Mouse (Mus musculus): ENCODE results near the gene Rab5c. TPM values are rescaled to one million over a fixed set of nuclear protein-coding genes. Genes with fewer than 3 reads are reported as not detected.

Gene Rab5c
- polyA plus RNA-seq, 1 experiment from 2014 or later: 83.6 TPM

DNA sequence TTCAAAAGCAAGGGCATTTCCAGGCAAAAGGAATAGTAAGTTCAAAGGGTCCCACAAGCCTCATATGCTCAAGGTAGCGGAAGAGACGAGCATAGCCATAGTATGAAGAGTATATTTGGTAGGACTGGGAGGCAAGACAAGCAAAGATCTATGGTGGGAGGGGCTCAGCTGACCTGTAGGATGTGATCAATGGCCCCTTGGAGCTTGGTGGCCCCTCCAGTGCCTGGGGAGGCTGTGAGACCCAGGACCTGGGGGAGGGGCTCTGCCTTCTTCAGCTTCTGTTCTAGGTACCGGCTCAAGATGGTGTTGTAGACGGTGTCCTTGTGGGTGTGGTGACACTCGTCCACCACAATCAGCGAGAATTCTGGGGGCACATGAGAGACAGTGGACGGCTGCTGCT is 35.1 kb downstream of the Rab5c start:
- Histone ChIP-seq H3K36me3 (ENCODE audit: control insufficient read depth, insufficient read depth, low read length) (peaks cover 6% of the 10 kb centered on the region; the same call in 1 of the 2 replicates), H3K27ac (ENCODE audit: low read depth, low read length) (no peak overlapping the region), H3K4me2 (no peak overlapping the region), H3K9ac (ENCODE audit: low read length) (no peak overlapping the region), H3K4me3 (ENCODE audit: low read depth, low read length) (no peak overlapping the region), H3K4me1 (ENCODE audit: control insufficient read depth, insufficient read depth, low read length) (no peaks in the 10 kb centered on the region), H3K9me3 (ENCODE audit: control insufficient read depth, low read length) (no peaks in the 10 kb centered on the region), H3K27me3 (ENCODE audit: control insufficient read depth, insufficient read depth, low read length) (no peaks in the 10 kb centered on the region)
- 43% methylated on average over 7 of the region's 7 CpGs for WGBS
- ATAC-seq (ENCODE audit: low FRiP score): no peak
- no peak for DNase-seq (ENCODE audit: low spot score, missing footprints)

DNA sequence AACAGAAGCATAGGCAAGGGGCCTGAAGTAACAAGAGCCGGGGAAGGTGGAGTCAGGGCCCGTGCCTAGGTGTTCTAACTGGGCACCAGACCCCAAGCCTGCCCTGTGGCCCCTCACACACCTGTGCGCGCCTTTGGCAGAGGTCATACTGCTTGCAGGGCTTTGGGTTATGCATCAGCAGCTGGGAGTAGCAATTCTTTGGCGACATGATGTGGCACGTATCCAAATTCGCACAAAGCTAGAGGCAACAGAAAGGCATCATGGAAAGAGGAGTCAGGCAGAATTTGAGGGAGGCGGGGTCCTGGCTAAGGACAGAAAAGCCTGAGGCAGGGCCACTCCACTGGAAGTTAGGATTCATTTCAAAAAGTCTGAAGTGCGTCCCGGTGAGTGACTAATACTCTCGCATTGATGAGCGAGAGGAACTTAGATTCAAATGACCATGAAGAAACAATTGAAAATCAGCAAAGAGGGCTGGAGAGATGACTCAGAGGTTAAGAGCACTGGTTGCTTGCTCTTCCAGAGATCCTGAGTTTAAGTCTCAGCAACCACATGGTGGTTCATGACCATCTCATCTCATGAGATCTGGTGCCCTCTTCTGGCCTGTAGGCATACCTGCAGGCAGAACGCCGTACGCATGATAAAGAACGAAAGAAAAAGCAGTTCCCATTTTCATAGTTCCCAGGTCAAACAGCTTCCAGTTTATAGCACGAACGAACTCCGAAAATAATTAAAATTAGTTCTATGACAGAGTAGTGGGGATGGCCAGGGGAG is 35.7 kb downstream of the Rab5c start:
- Histone ChIP-seq H3K4me2 (no peak overlapping the region), H3K9me3 (ENCODE audit: control insufficient read depth, low read length) (no peaks in the 10 kb centered on the region), H3K4me3 (ENCODE audit: low read depth, low read length) (no peak overlapping the region), H3K9ac (ENCODE audit: low read length) (no peak overlapping the region), H3K4me1 (ENCODE audit: control insufficient read depth, insufficient read depth, low read length) (no peaks in the 10 kb centered on the region), H3K27me3 (ENCODE audit: control insufficient read depth, insufficient read depth, low read length) (no peaks in the 10 kb centered on the region), H3K36me3 (ENCODE audit: control insufficient read depth, insufficient read depth, low read length) (peaks cover 6% of the 10 kb centered on the region; the same call in 1 of the 2 replicates), H3K27ac (ENCODE audit: low read depth, low read length) (no peak overlapping the region)
- ATAC-seq (ENCODE audit: low FRiP score): no peak
- DNase-seq (ENCODE audit: low spot score, missing footprints): peak; percentile 91
- WGBS: 38% methylated on average over 19 of the region's 19 CpGs

DNA sequence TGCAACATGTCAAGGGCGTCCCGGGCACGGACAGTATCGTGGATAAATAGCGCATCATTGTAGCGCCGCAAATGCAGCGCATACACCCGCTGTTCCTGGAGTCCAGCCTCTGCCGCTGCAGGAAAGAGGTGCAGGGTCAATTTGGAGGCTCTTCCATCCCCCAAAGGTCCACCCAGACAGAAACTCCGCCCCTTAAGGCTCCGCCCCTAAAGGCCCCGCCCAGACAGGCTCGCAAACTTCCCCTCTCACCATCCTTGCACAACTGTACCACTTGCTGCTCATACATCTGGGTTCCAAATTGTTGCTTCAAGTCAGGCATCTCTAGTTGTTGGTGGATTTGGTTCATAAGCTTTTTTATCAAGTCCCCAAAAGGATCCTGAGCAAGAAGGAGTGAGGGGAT is 36.7 kb downstream of the Rab5c start:
- ATAC-seq (ENCODE audit: low FRiP score) (no peak), DNase-seq (ENCODE audit: low spot score, missing footprints) (peak; percentile 85)
- no peaks in the 10 kb centered on the region for H3K27me3 ChIP-seq (ENCODE audit: control insufficient read depth, insufficient read depth, low read length)
- H3K36me3 ChIP-seq (ENCODE audit: control insufficient read depth, insufficient read depth, low read length): peaks cover 6% of the 10 kb centered on the region; the same call in 1 of the 2 replicates
- WGBS: 4% methylated on average over 14 of the region's 14 CpGs
- H3K9me3 ChIP-seq (ENCODE audit: control insufficient read depth, low read length): no peaks in the 10 kb centered on the region
- peak overlapping the region; percentile 11 for H3K4me2 ChIP-seq
- H3K4me3 ChIP-seq (ENCODE audit: low read depth, low read length): no peak overlapping the region
- no peak overlapping the region for H3K27ac ChIP-seq (ENCODE audit: low read depth, low read length)
- H3K9ac ChIP-seq (ENCODE audit: low read length): no peak overlapping the region
- no peaks in the 10 kb centered on the region for H3K4me1 ChIP-seq (ENCODE audit: control insufficient read depth, insufficient read depth, low read length)

DNA sequence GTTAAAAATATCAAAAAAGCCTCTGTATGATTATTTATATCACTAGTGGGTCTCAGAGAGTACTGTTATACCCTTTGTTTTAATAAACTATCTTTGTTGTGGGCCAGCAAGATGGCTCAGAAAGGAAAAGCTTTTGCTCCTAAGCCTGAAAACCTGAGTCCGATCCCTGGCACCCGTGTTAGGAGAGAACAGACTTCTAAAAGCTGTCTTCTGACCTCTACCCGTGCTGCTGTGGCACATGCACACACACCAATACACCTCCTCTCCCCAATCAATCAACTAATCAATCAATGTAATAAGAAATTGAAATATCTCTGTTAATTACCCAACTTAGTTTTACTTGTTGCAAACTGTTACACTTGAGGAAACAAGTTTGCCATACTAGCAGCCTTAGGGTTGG is 37.3 kb downstream of the Rab5c start:
- Histone ChIP-seq H3K9me3 (ENCODE audit: control insufficient read depth, low read length) (no peaks in the 10 kb centered on the region), H3K4me1 (ENCODE audit: control insufficient read depth, insufficient read depth, low read length) (no peaks in the 10 kb centered on the region), H3K4me2 (no peak overlapping the region), H3K27me3 (ENCODE audit: control insufficient read depth, insufficient read depth, low read length) (no peaks in the 10 kb centered on the region), H3K9ac (ENCODE audit: low read length) (no peak overlapping the region), H3K36me3 (ENCODE audit: control insufficient read depth, insufficient read depth, low read length) (peaks cover 6% of the 10 kb centered on the region; the same call in 1 of the 2 replicates), H3K4me3 (ENCODE audit: low read depth, low read length) (no peak overlapping the region), H3K27ac (ENCODE audit: low read depth, low read length) (no peak overlapping the region)
- 73% methylated on average over 3 of the region's 3 CpGs for WGBS
- ATAC-seq (ENCODE audit: low FRiP score) (no peak), DNase-seq (ENCODE audit: low spot score, missing footprints) (peak; percentile 81)

DNA sequence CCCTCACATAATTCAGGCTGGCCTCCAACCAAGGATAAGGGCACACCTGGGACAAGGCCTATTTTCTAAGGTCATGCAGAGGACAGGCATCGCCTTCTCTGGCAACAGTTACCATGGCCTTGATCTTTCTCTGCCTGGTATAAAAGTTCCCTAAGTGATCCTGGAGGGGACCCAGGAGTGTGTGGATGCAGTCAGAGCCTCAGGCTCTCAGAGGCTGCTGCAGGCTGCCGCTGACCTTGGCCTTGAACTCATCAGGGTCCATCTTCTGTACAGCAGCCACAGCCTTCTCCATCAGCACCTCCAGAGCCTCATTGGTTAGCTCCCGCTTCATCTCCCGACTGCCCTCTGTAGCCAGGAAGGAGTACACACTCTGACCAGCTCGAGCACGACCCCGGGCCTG is 40.1 kb downstream of the Rab5c start:
- Histone ChIP-seq H3K4me1 (ENCODE audit: control insufficient read depth, insufficient read depth, low read length) (no peaks in the 10 kb centered on the region), H3K4me2 (no peak overlapping the region), H3K27me3 (ENCODE audit: control insufficient read depth, insufficient read depth, low read length) (no peaks in the 10 kb centered on the region; the same call in 1 of the 2 replicates), H3K9ac (ENCODE audit: low read length) (no peak overlapping the region), H3K36me3 (ENCODE audit: control insufficient read depth, insufficient read depth, low read length) (no peaks in the 10 kb centered on the region), H3K27ac (ENCODE audit: low read depth, low read length) (no peak overlapping the region), H3K9me3 (ENCODE audit: control insufficient read depth, low read length) (no peaks in the 10 kb centered on the region), H3K4me3 (ENCODE audit: low read depth, low read length) (no peak overlapping the region)
- ATAC-seq (ENCODE audit: low FRiP score): no peak
- no peak for DNase-seq (ENCODE audit: low spot score, missing footprints)
- WGBS: 70% methylated on average over 7 of the region's 7 CpGs

DNA sequence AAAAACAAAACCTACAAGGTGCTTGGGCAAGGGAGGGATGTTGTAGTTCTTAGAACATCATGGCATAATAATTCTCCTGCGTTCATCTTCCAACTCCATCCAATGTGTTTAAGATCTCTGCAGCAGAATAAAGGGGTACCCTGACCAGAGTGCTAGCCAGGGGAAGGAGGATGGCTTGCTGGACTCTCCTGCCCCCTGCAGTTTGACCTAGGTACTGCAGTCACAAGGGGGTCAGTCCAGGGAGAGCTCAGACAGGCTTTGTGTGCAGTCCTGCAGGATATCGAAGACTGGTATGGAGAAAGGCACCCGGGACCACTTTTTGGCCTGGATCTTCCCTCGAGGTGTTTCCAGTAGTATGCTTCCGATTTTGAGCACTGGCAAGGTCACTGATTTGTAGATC is 43.1 kb downstream of the Rab5c start:
- DNase-seq (ENCODE audit: low spot score, missing footprints): peak; percentile 97
- no peak for ATAC-seq (ENCODE audit: low FRiP score)
- no peak overlapping the region for H3K4me3 ChIP-seq (ENCODE audit: low read depth, low read length)
- H3K36me3 ChIP-seq (ENCODE audit: control insufficient read depth, insufficient read depth, low read length): no peaks in the 10 kb centered on the region
- H3K27ac ChIP-seq (ENCODE audit: low read depth, low read length): no peak overlapping the region
- H3K27me3 ChIP-seq (ENCODE audit: control insufficient read depth, insufficient read depth, low read length): peaks cover 14% of the 10 kb centered on the region
- no peak overlapping the region for H3K4me2 ChIP-seq
- 38% methylated on average over 5 of the region's 5 CpGs for WGBS
- peaks cover 7% of the 10 kb centered on the region; the same call in 1 of the 2 replicates for H3K4me1 ChIP-seq (ENCODE audit: control insufficient read depth, insufficient read depth, low read length)
- no peaks in the 10 kb centered on the region for H3K9me3 ChIP-seq (ENCODE audit: control insufficient read depth, low read length)
- no peak overlapping the region for H3K9ac ChIP-seq (ENCODE audit: low read length)

DNA sequence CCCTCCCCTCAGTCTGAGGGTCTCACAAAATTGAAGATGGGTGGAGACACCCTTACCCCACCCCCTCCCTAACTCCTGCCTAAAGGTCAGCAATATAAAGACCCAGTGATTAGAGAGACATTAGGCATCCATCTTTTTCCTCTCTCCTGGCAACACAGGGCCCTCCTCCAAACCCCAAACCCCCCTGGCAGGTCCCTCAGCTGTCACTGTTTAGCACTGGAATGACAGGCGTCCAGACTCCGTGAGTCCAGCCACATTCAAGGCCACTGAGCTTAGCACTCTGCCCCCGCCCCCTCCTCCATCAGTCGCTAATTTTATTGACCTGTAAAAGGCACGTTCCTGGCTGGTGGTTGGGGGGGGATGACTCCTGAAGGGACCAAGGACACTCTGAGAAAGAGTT is 44.9 kb downstream of the Rab5c start:
- DNase-seq (ENCODE audit: low spot score, missing footprints) (peak; percentile 85), ATAC-seq (ENCODE audit: low FRiP score) (no peak)
- Histone ChIP-seq H3K27me3 (ENCODE audit: control insufficient read depth, insufficient read depth, low read length) (peaks cover 14% of the 10 kb centered on the region), H3K36me3 (ENCODE audit: control insufficient read depth, insufficient read depth, low read length) (no peaks in the 10 kb centered on the region), H3K4me2 (no peak overlapping the region), H3K27ac (ENCODE audit: low read depth, low read length) (no peak overlapping the region), H3K4me1 (ENCODE audit: control insufficient read depth, insufficient read depth, low read length) (peaks cover 7% of the 10 kb centered on the region; the same call in 1 of the 2 replicates), H3K4me3 (ENCODE audit: low read depth, low read length) (no peak overlapping the region), H3K9me3 (ENCODE audit: control insufficient read depth, low read length) (no peaks in the 10 kb centered on the region), H3K9ac (ENCODE audit: low read length) (no peak overlapping the region)
- 29% methylated on average over 5 of the region's 5 CpGs for WGBS

DNA sequence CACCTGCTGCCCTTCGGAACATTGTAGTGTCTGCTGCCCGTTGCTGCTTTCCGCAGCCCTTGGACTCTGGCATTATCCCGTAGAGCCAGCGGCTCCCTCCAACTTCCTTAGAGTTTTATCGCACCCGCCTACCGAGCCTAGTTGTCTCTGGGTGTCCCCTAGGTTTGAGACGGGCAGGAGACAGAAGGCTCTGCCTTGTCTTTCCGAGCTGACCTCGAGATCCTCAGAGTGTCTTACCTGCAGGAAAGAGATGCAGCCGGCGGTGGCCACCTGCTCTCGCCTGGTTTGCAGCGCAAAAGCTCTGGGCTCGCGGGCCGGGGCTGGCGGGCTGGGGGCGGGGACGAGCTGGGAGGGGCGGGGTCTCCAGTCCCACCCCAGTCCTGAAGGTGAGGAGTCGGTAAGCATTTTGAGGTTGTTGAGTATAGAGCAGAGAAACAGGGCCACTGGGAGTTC is 45.8 kb downstream of the Rab5c start, which contains the start of gene Zfp385c:
Gene Zfp385c, minus strand, starts transcription at position 292 of the 453 bp plus-strand sequence.
- H3K9me3 ChIP-seq (ENCODE audit: control insufficient read depth, low read length): no peaks in the 10 kb centered on the region
- H3K4me2 ChIP-seq: peak within 1 kb of the TSS; percentile 49
- H3K27ac ChIP-seq (ENCODE audit: low read depth, low read length): no peak within 1 kb of the TSS
- H3K9ac ChIP-seq (ENCODE audit: low read length): no peak within 1 kb of the TSS
- DNase-seq (ENCODE audit: low spot score, missing footprints) (peak; percentile 87), ATAC-seq (ENCODE audit: low FRiP score) (no peak)
- 1% methylated on average over 23 of the region's 23 CpGs for WGBS
- H3K4me1 ChIP-seq (ENCODE audit: control insufficient read depth, insufficient read depth, low read length): peaks cover 7% of the 10 kb centered on the region; the same call in 1 of the 2 replicates
- H3K27me3 ChIP-seq (ENCODE audit: control insufficient read depth, insufficient read depth, low read length): peaks cover 14% of the 10 kb centered on the region
- peak within 1 kb of the TSS; percentile 18; the same call in 1 of the 2 replicates for H3K4me3 ChIP-seq (ENCODE audit: low read depth, low read length)
- no peaks in the 10 kb centered on the region for H3K36me3 ChIP-seq (ENCODE audit: control insufficient read depth, insufficient read depth, low read length)

DNA sequence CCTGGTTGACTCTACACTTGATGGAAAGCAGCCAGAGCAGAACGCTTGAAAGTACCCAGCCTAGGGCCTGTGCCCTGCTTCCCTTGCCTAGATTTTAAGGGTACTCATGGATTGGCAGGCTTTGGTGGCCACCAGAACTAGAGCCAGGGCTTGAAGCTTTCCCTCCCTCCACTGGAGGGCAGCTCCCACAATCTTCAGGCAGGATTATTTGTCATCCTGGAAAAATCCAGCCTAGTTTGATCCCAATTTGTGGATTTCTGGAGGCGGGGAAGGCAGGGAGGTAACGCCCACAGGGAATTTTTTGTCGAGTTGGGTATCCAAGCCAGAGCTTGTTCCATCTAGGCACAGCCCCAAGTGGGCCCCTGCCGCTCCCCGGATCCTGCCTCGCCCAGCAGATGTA is 47.6 kb downstream of the Rab5c start:
- Histone ChIP-seq H3K4me2 (no peak overlapping the region), H3K4me3 (ENCODE audit: low read depth, low read length) (no peak overlapping the region), H3K9ac (ENCODE audit: low read length) (no peak overlapping the region), H3K27me3 (ENCODE audit: control insufficient read depth, insufficient read depth, low read length) (peaks cover 14% of the 10 kb centered on the region), H3K27ac (ENCODE audit: low read depth, low read length) (no peak overlapping the region), H3K36me3 (ENCODE audit: control insufficient read depth, insufficient read depth, low read length) (no peaks in the 10 kb centered on the region), H3K9me3 (ENCODE audit: control insufficient read depth, low read length) (no peaks in the 10 kb centered on the region), H3K4me1 (ENCODE audit: control insufficient read depth, insufficient read depth, low read length) (peaks cover 7% of the 10 kb centered on the region; the same call in 1 of the 2 replicates)
- ATAC-seq (ENCODE audit: low FRiP score): no peak
- WGBS: 81% methylated on average over 7 of the region's 7 CpGs
- DNase-seq (ENCODE audit: low spot score, missing footprints): no peak
